Mouse (Mus musculus) midbrain, embryonic 14.5 days (tissue): ENCODE results near the gene Daam1. TPM values are rescaled to one million over a fixed set of nuclear protein-coding genes. Genes with fewer than 3 reads are reported as not detected.

Experiments used
- ATAC-seq: fragments of 200-750 bp; cut with Nextera tagmentation; 2 replicates; pipeline ENCODE4 v1.8.0; 2017; ENCODE audit warnings: moderate number of reproducible peaks, moderate library complexity; ENCODE audit not compliant: low FRiP score, low TSS enrichment
- DNase-seq: peaks from one replicate; pipeline ENCODE4 v3.0.0-alpha.2; 2015
- H3K27ac ChIP-seq: fragments of 300-500 bp; sonication (generic); replicated peaks from 2 replicates; pipeline ENCODE4 v1.5.1; 2014; ENCODE audit warnings: mild to moderate bottlenecking, low read depth, low read length, moderate library complexity
- H3K27me3 ChIP-seq: fragments of 300-500 bp; sonication (generic); 2 replicates; pipeline ENCODE4 v1.6.1; 2014; ENCODE audit warnings: low read length, control low read depth, mixed read lengths; ENCODE audit not compliant: control insufficient read depth, insufficient read depth
- H3K36me3 ChIP-seq: fragments of 300-500 bp; sonication (generic); 2 replicates; pipeline ENCODE4 v1.6.1; 2014; ENCODE audit warnings: low read length, control low read depth; ENCODE audit not compliant: control insufficient read depth, insufficient read depth
- H3K4me1 ChIP-seq: fragments of 300-500 bp; sonication (generic); 2 replicates; pipeline ENCODE4 v1.6.1; 2014; ENCODE audit warnings: mild to moderate bottlenecking, antibody characterized with exemption, low read length, control low read depth; ENCODE audit not compliant: control insufficient read depth, insufficient read depth
- H3K4me2 ChIP-seq: fragments of 300-500 bp; sonication (generic); 2 replicates; pipeline ENCODE4 v1.6.1; 2014; ENCODE audit warnings: mild to moderate bottlenecking, low read length, moderate library complexity
- H3K4me3 ChIP-seq: fragments of 300-500 bp; sonication (generic); replicated peaks from 2 replicates; pipeline ENCODE4 v1.5.1; 2014; ENCODE audit warnings: low read depth, low read length
- H3K9ac ChIP-seq: fragments of 300-500 bp; sonication (generic); replicated peaks from 2 replicates; pipeline ENCODE4 v1.6.1; 2014; ENCODE audit warnings: mild to moderate bottlenecking, low read length, moderate library complexity
- H3K9me3 ChIP-seq: fragments of 300-500 bp; sonication (generic); 2 replicates; pipeline ENCODE4 v1.6.1; 2016; ENCODE audit warnings: low read length, control low read depth, mixed read lengths; ENCODE audit not compliant: control insufficient read depth
- WGBS: fragments of 180-500 bp; shearing (Covaris S2); extraction: QIAGEN DNeasy Blood & Tissue Kit; methylation state at CpG from one replicate; pipeline ENCODE4 v1.1.7; 2014; 5-methylcytosine and 5-hydroxymethylcytosine counted together
- polyA plus RNA-seq: library from polyadenylated mRNA; unstranded; fragments of >200 nt; fragmentation: Nextera tagmentation; extraction: Ambion mirVana; gene quantifications from 2 replicates; pipeline ENCODE4 v1.2.1, GENCODE M21; 2014

Daam1 gene
- polyA plus RNA-seq, 1 experiment from 2014 or later = 42.8 TPM

DNA sequence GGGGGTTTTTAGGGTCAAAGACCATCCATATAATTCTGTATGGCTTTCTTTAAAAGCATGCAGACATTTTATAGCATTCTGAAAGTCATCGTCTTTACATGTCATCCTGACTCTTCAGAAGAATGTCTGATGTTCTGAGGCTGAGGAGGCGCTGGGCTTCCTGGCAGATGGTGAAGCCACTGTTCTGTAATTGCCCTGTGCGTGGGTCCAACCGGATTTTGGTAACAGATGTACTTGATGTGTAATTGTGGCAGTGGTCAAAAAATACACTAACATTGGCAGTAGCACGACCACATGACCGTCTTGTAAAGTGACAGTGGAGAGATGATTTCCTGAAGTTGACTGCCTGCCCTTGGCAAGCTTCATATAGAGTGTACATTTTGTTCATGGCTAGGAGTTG, 97.2 kb downstream of the Daam1 start:
- Histone ChIP-seq H3K27me3 (no peaks in the 10 kb centered on the region), H3K36me3 (no peaks in the 10 kb centered on the region), H3K4me3 (no peak overlapping the region), H3K4me2 (no peak overlapping the region), H3K9ac (no peak overlapping the region), H3K9me3 (no peaks in the 10 kb centered on the region), H3K27ac (no peak overlapping the region), H3K4me1 (peaks cover 13% of the 10 kb centered on the region)
- WGBS = 95% methylated on average over 6 of the region's 6 CpGs
- DNase-seq = no peak
- ATAC-seq = no peak

DNA sequence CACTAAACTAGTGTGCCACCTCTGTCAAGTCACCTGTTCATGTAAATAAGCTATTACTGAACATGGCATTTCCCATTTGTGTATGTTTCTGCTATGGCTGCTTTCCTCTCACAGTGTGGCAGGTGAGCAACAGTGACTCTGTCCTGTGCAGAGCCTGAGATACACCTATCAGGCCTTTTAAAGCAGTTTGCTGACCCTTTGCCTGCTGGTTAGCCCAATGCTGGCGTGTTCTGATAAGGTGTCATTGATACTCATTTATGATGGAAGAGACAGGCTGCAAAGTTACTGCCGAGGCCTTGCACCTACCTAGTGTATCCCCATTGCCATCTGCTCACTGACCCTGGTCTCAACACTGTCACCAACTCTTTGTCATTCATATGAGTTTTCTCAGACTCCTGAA, 99.0 kb downstream of the Daam1 start:
- H3K9ac ChIP-seq = no peak overlapping the region
- peaks cover 12% of the 10 kb centered on the region for H3K4me1 ChIP-seq
- WGBS = 63% methylated on average over 2 of the region's 2 CpGs
- no peaks in the 10 kb centered on the region for H3K27me3 ChIP-seq
- H3K4me2 ChIP-seq = no peak overlapping the region
- DNase-seq = no peak
- no peaks in the 10 kb centered on the region for H3K9me3 ChIP-seq
- no peaks in the 10 kb centered on the region for H3K36me3 ChIP-seq
- H3K4me3 ChIP-seq = no peak overlapping the region
- no peak overlapping the region for H3K27ac ChIP-seq
- no peak for ATAC-seq

GRCm38 (mm10) chr12:71932433-71933386, 101.8 kb downstream of the Daam1 start:
- no peak overlapping the region for H3K27ac ChIP-seq
- H3K4me2 ChIP-seq = no peak overlapping the region
- ATAC-seq (no peak), DNase-seq (no peak)
- peaks cover 9% of the 10 kb centered on the region for H3K36me3 ChIP-seq
- no peak overlapping the region for H3K4me3 ChIP-seq
- H3K4me1 ChIP-seq = peaks cover 9% of the 10 kb centered on the region
- H3K27me3 ChIP-seq = no peaks in the 10 kb centered on the region
- no peak overlapping the region for H3K9ac ChIP-seq
- H3K9me3 ChIP-seq = no peaks in the 10 kb centered on the region
- 90% methylated on average over 9 of the region's 9 CpGs for WGBS

DNA sequence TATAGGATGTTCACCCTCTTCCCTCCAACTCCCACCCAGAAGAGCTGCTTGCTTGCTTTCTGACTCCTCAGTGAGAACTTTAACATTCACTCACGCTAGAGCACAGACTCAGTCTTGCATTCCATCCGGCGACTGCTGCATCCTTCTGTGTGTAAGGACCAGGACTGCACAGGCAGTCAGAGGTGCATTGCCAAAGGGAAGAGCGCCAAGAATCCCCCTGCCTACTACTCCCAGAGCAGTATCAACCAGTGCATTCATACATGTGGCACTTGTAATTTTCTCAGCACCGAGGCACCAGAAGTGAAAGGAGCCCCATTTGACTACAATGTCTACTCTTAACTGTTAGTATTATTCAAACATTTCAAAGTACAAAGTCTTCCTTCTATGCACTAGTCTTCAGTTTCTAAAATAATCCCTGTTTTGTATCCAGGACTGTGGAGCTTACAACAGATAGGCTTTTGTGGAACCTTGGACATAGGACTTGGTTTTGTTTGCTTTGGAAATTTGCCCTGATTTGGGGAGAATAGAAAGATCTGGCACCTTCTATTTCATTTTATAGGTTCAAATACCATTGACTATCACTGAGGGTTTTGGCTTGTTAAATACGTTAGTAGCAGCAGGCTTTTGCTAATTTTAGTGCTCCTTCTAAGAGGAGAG, 103.2 kb downstream of the Daam1 start:
- peak; percentile 29 for DNase-seq
- 78% methylated on average over 6 of the region's 6 CpGs for WGBS
- H3K27ac ChIP-seq = no peak overlapping the region

GRCm38 (mm10) chr12:71936636-71937035, 105.8 kb downstream of the Daam1 start:
- H3K36me3 ChIP-seq = peaks cover 10% of the 10 kb centered on the region
- H3K27ac ChIP-seq = no peak overlapping the region
- DNase-seq (no peak), ATAC-seq (no peak)
- no peak overlapping the region for H3K4me3 ChIP-seq
- no peaks in the 10 kb centered on the region for H3K9me3 ChIP-seq
- WGBS = 96% methylated on average over 1 of the region's 1 CpGs
- H3K4me1 ChIP-seq = peaks cover 6% of the 10 kb centered on the region
- H3K4me2 ChIP-seq = no peak overlapping the region
- no peak overlapping the region for H3K9ac ChIP-seq
- no peaks in the 10 kb centered on the region for H3K27me3 ChIP-seq

More for the DNA sequence above, 103.2 kb downstream of the Daam1 start:
- Histone ChIP-seq H3K4me3 (no peak overlapping the region), H3K9ac (no peak overlapping the region), H3K4me1 (peaks cover 9% of the 10 kb centered on the region), H3K4me2 (no peak overlapping the region), H3K9me3 (no peaks in the 10 kb centered on the region), H3K27me3 (no peaks in the 10 kb centered on the region), H3K36me3 (peaks cover 10% of the 10 kb centered on the region)
- no peak for ATAC-seq

- Histone ChIP-seq H3K4me2 (no peak overlapping the region), H3K9ac (no peak overlapping the region), H3K27ac (no peak overlapping the region), H3K27me3 (no peaks in the 10 kb centered on the region), H3K4me3 (no peak overlapping the region), H3K4me1 (peaks cover 6% of the 10 kb centered on the region), H3K36me3 (peaks cover 16% of the 10 kb centered on the region), H3K9me3 (no peaks in the 10 kb centered on the region)
- DNase-seq (no peak), ATAC-seq (no peak)
- 78% methylated on average over 5 of the region's 5 CpGs for WGBS
Observed at GRCm38 (mm10) chr12:71938513-71938912, 107.6 kb downstream of the Daam1 start.

- Histone ChIP-seq H3K9ac (no peak overlapping the region), H3K27me3 (no peaks in the 10 kb centered on the region), H3K4me1 (no peaks in the 10 kb centered on the region), H3K4me2 (no peak overlapping the region), H3K27ac (no peak overlapping the region), H3K36me3 (peaks cover 41% of the 10 kb centered on the region), H3K9me3 (no peaks in the 10 kb centered on the region), H3K4me3 (no peak overlapping the region)
- ATAC-seq = no peak
- no peak for DNase-seq
- 97% methylated on average over 5 of the region's 5 CpGs for WGBS
Observed at GRCm38 (mm10) chr12:71941290-71941689, 110.4 kb downstream of the Daam1 start.

- Histone ChIP-seq H3K27me3 (no peaks in the 10 kb centered on the region), H3K4me1 (no peaks in the 10 kb centered on the region), H3K27ac (no peak overlapping the region), H3K9me3 (no peaks in the 10 kb centered on the region), H3K36me3 (peaks cover 49% of the 10 kb centered on the region), H3K9ac (no peak overlapping the region), H3K4me2 (no peak overlapping the region), H3K4me3 (no peak overlapping the region)
- ATAC-seq (no peak), DNase-seq (no peak)
- 94% methylated on average over 9 of the region's 9 CpGs for WGBS
Observed at GRCm38 (mm10) chr12:71943112-71943511, 112.2 kb downstream of the Daam1 start.
